Mouse (Mus musculus) splenic B cell, adult 2 months (primary cell): ENCODE data around the gene Sema6c.
"Not testable (repeated sequence)": the region's sequence is repeated elsewhere in the genome, so short reads cannot be mapped to it uniquely, and the experiment has no call there.

Source experiments
- DNase-seq: peaks from one replicate; pipeline ENCODE4 v3.0.0-alpha.2; 2011; ENCODE audit warnings: low read depth, low spot score
- H3K27me3 ChIP-seq: 2 replicates; pipeline ENCODE4 v1.6.1; 2012; ENCODE audit warnings: mild to moderate bottlenecking, low read length, moderate library complexity, mixed read lengths; ENCODE audit not compliant: control insufficient read depth, poor library complexity, insufficient read depth, severe bottlenecking
- H3K36me3 ChIP-seq: 2 replicates; pipeline ENCODE4 v1.6.1; 2012; ENCODE audit warnings: mild to moderate bottlenecking, low read length, moderate library complexity, mixed read lengths; ENCODE audit not compliant: control insufficient read depth, poor library complexity, insufficient read depth, severe bottlenecking

The Sema6c gene

DNA sequence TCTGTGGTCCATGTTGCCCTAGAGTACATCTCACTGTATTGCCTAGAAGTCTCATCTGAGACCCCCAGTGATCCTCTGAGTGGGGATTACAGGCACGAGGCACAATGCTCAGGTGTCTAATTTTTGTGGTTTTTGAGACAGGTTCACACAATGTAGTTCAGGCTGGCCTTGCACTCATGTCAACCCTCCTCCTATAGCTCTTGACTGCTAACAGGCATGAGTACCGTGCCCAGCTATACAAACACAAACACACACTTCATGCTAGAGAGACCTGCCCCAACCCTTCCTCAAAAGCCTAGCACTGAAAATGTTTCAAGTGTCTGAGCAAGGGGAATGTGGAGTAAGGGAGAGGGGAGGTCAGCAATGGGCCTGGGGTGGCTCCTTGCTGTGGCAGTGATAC, 25.8 kb downstream of the Sema6c start:
- Histone ChIP-seq H3K36me3 (peaks cover 15% of the 10 kb centered on the region), H3K27me3 (no peaks in the 10 kb centered on the region)
- DNase-seq = no peak

DNA sequence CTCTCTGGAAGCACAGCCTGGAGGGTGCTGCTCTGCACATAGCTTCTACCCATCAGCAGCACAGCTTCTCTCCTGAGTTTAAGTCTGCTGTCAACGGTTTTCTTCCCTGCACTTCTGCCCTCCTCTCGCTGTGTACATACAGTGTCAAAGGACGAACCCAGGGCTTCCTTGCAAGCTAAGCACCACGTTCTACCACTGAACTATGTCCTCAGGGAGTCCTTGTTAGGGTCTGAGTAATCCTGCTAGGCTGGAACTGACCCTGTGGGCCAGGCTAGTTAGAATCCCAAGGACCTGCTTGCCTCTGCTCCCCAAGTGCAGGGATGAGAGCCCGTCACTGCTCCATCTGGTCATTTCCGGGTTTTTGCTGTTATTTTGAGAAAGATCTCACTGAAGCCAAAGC, 26.6 kb downstream of the Sema6c start:
- DNase-seq = no peak
- Histone ChIP-seq H3K36me3 (peaks cover 15% of the 10 kb centered on the region), H3K27me3 (no peaks in the 10 kb centered on the region)

DNA sequence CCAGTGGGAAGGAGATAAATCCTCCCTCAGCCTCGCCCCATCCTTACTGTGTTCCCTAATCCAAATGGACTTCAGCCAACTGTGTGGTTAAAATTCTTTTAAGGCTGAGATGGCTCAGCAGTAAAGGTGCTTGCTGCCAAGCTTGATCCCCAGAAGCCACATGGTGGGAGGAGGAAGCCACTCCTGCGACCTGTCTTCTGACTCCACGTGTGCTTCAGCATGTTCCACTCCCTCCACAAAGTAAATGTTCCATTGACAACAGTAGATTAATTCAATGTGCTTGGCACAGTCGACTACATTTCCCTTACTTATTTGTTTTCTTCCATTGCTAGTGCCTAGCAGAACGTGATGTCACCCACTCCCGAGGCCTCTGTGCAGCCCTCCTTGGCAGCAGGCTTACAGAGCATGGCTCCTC, 34.5 kb downstream of the Sema6c start:
- H3K36me3 ChIP-seq = peaks cover 25% of the 10 kb centered on the region

DNA sequence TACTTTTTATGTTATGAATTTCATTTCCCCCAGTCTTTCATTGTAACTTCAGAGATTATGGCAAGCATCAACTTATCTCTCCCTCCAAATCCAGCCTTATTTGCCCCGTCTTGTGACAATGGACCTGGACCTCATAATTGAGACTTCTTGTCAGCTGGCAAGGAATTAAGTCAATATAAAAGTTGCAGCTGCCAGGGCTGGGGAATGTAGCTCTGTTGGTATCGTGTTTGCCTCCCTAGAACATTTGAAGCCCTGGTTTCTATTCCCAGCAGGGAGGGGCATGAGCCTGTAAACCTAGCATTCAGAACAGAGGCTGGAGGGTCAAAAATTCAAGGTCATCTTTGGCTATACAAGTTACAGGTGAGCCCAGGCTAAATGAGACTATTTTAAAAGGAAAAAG, 35.5 kb downstream of the Sema6c start:
- peaks cover 21% of the 10 kb centered on the region for H3K36me3 ChIP-seq
- no peak for DNase-seq

More for the DNA sequence above, 34.5 kb downstream of the Sema6c start:
- no peaks in the 10 kb centered on the region for H3K27me3 ChIP-seq
- DNase-seq = no peak

DNA sequence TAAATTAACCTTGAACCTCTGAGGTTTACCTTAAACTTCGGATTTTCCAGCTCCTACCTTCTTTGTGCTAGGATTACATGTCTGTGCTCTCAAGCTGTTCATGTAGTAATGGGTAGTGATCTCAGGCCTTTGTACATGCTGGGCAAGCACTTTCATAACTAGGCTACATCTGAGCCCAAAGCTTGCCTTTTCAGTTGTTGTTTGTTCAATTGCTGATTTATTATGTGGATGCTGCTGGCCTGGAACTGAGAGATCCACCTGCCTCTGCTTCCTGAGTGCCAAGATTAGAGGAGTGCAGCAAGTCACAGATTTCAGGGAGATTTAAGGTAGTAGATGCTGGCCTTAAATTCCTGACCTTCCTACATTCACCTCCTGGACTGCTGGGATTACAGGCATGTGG, 38.8 kb downstream of the Sema6c start:
- Histone ChIP-seq H3K36me3 (peaks cover 26% of the 10 kb centered on the region), H3K27me3 (no peaks in the 10 kb centered on the region)
- no peak for DNase-seq

More for the DNA sequence above, 35.5 kb downstream of the Sema6c start:
- no peaks in the 10 kb centered on the region for H3K27me3 ChIP-seq

DNA sequence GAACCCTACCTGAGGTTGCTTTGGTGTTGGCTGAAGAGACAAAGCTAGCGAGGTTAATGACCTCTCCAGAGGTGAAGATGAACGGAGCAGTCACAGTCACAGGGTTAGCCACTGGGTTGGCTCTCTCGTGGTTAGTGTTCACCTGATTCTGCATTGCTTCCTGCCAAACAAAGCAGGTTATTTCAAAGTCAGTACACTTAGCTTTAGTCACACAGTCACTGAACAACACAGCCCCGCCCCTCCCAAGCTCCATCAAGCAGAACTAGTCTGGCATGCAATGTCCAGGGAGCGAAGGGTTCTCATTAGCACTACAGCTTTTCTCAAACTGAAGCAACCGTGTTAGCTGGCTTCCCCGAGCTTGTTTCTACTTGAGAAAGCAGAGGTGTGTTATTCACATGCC, 39.9 kb downstream of the Sema6c start:
- H3K27me3 ChIP-seq = no peaks in the 10 kb centered on the region
- H3K36me3 ChIP-seq = peaks cover 24% of the 10 kb centered on the region
- no peak for DNase-seq

DNA sequence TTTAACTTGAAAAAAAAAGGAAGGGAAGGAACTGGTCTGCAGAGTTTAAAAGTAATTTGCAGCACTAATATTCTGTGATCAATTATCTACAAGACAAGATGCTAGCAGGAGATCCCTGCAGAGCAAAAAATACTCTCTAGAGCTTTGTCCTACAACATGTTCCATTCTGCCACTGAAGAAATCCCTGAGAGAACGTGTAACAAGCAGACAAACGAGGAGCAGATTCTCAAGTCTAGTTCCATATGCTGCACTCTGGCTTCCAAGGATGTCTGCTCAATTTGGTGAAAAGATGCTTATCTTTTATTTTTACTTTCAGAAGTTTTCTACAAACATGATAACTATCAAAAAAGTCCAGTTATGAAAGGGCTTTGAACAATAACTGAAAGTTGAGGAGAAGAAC, 40.3 kb downstream of the Sema6c start:
- H3K27me3 ChIP-seq = no peaks in the 10 kb centered on the region
- DNase-seq = no peak
- H3K36me3 ChIP-seq = peaks cover 24% of the 10 kb centered on the region

DNA sequence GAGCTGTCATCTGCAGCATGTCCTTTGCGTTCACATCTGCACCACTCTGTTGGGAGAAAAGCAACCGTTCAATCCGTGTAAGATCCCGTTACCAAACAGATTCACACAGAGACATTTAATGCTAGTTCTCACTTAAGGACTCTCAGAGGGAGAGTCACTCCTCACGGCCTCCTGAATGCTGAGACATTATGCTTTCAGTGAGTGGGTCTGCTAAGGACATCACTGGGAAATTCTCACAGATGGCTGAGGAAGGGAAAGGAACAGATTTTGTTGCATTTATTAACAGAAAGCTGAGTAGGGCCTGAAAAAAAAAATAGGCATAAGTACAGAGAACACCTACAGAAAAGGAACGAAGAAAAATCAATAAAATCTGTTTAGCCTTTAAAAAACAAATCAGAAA, 43.6 kb downstream of the Sema6c start:
- Histone ChIP-seq H3K27me3 (no peaks in the 10 kb centered on the region), H3K36me3 (peaks cover 22% of the 10 kb centered on the region)
- no peak for DNase-seq

DNA sequence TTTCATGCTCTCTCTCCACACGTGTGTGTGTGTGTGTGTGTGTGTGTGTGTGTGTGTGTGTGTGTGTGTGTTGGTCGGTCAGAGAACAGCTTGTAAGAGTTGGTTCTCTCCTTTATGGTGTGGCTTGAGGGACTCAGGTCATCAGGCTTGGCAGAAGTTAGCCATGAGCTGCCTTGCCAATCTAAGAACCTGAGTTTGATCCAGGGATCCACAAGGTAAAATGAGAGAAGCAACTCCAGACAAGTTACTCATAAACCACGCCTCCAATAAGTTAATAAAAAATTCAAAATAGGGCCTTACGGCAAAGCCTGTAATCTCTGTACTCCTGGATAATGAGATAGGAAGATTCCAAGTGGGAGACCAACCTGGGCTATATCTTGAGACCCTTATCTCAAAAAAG, 48.0 kb downstream of the Sema6c start:
- DNase-seq = no peak
- H3K36me3 ChIP-seq = peaks cover 15% of the 10 kb centered on the region
- no peaks in the 10 kb centered on the region for H3K27me3 ChIP-seq

DNA sequence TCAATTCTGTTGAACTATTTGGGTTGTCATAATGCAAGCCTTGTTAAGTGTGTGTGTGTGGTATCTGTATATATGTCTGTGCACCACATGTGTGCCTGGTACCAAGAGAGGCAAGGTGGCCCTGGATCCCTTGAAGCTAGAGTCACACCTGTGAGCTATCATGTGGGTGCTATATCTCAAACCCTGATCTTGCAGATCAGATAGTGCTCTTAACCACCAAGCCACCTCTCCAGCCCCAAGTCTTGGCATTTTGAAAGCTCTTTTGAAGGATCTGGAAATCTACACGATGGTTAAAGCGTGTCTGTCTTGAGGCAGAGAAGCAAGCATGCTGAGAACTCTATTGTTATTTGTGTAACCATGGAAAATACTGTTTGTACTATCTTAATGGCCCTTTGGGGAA, 50.3 kb downstream of the Sema6c start:
- Histone ChIP-seq H3K27me3 (no peaks in the 10 kb centered on the region), H3K36me3 (peaks cover 17% of the 10 kb centered on the region)
- DNase-seq = no peak

DNA sequence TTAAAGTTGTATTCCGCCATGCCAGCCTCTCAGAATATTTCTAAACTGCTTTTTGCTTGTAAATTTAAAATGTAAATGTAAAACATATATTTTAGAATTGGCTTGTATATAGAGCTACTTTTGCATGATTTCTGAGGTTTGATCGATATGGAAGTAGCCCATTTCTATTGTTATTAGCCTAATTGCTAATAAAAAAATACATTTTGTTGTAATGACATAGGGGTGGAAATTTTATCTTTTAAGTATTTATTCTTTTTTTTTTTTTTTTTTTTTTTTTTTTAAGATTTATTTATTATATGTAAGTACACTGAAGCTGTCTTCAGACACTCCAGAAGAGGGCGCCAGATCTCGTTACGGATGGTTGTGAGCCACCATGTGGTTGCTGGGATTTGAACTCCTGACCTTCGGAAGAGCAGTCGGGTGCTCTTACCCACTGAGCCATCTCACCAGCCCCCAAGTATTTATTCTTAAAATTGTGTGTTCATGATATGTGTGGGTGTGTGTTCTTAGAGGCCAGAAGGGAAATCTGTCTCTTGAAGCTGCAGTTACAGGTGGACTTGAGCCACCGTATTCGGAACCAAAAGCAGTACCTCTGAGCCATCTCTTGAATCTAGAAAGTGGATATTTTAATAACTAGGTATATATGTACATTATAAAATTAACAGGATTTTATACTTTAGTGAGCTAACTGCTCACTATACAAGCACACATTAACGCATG, 52.8 kb downstream of the Sema6c start:
- not testable (repeated sequence) for DNase-seq, H3K36me3 ChIP-seq, H3K27me3 ChIP-seq

DNA sequence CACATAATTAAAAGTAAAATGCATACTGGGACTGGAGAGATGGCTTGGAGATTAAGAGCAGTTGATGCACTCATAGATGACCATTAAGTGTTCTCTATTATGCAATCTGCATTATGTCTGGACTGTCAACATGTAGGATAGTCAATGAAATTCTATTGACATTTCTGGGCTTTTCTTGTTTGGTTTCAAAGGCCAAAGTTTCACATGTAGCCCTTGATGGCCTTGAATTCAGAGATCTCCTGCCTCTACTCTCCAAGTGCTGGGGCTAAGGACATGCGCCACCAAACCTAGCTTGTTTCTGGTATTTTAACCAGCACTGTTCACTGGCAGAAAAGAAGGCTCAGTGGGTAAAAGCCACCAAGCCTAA, 53.3 kb downstream of the Sema6c start:
- peaks cover 10% of the 10 kb centered on the region; the same call in 1 of the 2 replicates for H3K36me3 ChIP-seq
- no peaks in the 10 kb centered on the region for H3K27me3 ChIP-seq
- DNase-seq = no peak

DNA sequence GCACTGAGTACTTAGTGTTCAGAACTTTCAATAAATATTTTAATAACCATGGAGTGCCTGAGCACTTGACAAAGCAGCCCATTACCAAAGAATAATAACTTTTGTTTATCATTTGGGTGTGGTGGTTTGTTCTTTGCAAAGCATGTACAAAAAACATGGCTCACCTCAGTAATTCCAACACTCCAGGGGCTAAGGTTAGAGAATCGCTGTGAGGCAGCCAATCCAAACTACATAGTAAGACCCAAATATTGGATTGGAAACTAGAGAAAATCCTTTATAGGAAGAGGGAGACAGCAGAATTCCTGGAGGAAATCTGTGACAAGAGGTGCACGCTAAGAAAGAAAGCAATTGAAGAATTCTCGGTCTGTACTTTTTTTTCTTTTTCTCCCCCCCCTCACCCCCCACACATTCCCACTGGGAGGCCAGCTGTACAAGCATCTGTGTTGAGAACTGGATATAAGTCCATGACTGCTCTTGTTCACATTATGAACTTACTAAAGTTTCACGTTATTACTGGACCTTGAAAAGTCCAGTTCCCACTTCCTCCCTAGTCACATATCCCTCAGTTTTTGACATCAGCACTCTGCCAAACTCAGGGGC, 56.5 kb downstream of the Sema6c start:
- H3K36me3 ChIP-seq = peaks cover 8% of the 10 kb centered on the region
- no peaks in the 10 kb centered on the region for H3K27me3 ChIP-seq
- no peak for DNase-seq

DNA sequence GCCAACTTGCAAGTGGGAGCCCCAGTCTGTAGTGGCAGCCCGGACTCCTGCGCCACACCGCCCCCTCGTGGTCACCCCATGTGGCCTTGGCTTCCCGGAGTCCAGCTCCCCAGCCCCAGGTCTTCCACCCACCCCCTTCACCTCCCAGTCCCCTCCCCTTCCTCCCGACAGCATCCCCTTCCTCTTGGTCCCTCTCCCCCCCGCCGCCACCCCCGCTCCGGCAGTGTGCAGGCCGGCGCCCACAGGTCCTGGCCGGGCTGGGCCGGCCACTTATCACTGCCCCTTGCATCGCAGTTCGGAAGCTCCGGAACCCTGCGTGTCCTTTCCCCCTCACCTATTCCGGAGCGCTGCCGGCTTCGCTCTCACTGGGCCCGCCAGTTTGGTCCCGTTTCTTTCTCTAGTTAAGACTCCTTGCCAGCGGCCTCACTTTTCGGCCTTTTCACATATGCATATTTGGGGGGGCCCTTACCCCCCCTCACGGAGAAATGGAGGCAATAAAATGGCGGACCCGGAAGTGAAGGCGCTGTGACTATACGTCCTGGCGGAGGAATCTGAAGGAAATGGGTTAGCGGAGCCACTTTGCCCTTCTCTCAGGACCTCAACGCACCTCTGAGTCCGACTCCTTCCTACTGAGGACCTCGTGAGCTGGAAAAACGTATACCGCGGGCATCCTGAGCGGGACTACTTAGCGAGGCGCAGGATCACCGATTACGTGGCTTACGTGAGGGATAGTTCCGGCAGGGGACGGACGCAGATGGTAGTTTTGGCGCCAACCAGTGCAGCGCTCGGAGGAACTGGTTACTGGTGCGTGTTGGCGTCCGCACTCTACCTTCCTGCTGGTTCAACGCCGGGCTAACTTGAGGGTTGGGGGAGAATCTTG, 57.2 kb downstream of the Sema6c start, which contains the start of gene Gabpb2:
Gene Gabpb2 (minus strand): TSS at position 662 of the 880 bp plus-strand sequence.
- H3K27me3 ChIP-seq = no peaks in the 10 kb centered on the region
- DNase-seq = peak; percentile 93
- peaks cover 8% of the 10 kb centered on the region for H3K36me3 ChIP-seq
